Mouse (Mus musculus) activated CD4-positive, CD25-positive, alpha-beta regulatory T cell, adult 4 months (primary cell): ENCODE data around the gene Lmbr1. TPM values are rescaled to one million over a fixed set of nuclear protein-coding genes. Genes with fewer than 3 reads are reported as not detected.
"Not testable (repeated sequence)": the region's sequence is repeated elsewhere in the genome, so short reads cannot be mapped to it uniquely, and the experiment has no call there.

ENCODE experiments used
- ATAC-seq: one replicate; pipeline ENCODE4 v1.8.0; 2017
- polyA plus RNA-seq, 2 experiments: library from polyadenylated mRNA; unstranded; fragments of 100-300 nt; shearing (Covaris generic); gene quantifications; one replicate each; pipeline ENCODE4 v1.2.1; 2017

Lmbr1 gene
- 1 to 10 TPM in 1 of 2 experiments, under 1 TPM in 1; 0.78 to 1.1 TPM for polyA plus RNA-seq

- peak; percentile 85 for ATAC-seq
Measured at GRCm38 (mm10) chr5:29378298-29379036, at the start of gene Lmbr1. Lmbr1 (minus strand) TSS chr5:29378390.

- not testable (repeated sequence) for ATAC-seq
Measured at GRCm38 (mm10) chr5:29423330-29423729, 45.1 kb upstream of the Lmbr1 start.

- ATAC-seq: no peak
Measured at GRCm38 (mm10) chr5:29413041-29413440, 34.9 kb upstream of the Lmbr1 start.

GRCm38 (mm10) chr5:29410854-29411253 lies 32.7 kb upstream of the Lmbr1 start:
- ATAC-seq: no peak

GRCm38 (mm10) chr5:29398427-29398826 lies 20.2 kb upstream of the Lmbr1 start:
- ATAC-seq: no peak

GRCm38 (mm10) chr5:29388944-29389765 lies 11.0 kb upstream of the Lmbr1 start:
- no peak for ATAC-seq

GRCm38 (mm10) chr5:29388181-29388943 lies 10.2 kb upstream of the Lmbr1 start:
- no peak for ATAC-seq

GRCm38 (mm10) chr5:29387591-29387990 lies 9.4 kb upstream of the Lmbr1 start:
- no peak for ATAC-seq

DNA sequence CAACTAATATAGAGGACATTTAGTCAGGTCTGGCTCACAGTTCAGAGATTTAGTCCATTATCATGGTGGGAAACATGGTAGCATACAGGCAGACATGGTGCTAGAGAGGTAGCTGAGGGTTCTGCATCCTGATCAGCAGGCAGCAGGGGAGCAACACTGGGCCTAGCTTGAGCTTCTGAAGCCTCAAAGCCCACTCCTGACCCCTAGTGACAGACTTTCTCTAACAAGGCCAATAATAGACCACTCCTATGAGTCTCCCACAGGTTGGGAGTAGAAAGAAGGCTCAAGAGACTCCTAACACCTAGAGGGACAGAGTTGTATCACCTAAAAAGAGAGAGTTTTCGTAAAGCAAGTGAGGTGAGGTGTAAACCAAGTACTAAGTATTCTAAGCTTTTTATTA lies 4.6 kb upstream of the Lmbr1 start:
- no peak for ATAC-seq

GRCm38 (mm10) chr5:29380091-29380490 lies 1.9 kb upstream of the Lmbr1 start:
- no peak for ATAC-seq

DNA sequence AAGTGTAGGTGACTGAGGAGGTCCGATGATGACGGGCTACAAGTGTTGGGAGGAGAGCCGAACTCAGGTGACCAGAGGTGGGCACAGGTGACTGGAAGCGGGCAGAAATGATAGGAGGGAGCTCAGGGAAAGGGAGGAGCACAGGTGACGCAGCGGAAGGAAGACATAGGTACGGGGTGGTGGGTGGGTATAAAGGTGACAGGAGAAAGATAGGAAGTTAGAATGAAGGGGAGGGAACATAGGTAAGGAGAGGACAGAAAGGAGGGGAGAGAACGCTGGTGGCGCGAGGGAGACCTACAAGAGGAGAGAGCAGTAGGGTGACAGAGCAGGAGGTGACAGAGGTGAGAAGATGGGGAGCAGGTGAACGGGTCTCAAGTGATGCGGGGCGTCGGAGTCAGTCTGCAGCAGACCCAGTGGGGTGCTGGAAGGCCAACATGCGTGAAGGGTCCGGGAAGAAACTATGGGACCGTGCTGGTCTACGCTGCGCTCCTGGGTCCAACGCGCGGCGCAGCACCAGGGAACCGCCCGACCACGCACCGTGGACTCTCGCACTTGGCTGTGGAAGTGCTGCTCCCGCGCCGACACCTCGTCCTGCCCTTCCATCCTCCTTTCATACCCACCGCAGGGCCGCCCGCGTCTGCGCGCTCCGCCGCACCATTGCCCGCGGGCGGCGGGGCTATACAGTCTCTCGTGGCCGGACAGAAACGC lies 446 bp downstream of the Lmbr1 start:
- peak; percentile 57 for ATAC-seq

- no peak for ATAC-seq
Measured at GRCm38 (mm10) chr5:29363511-29363910, 14.7 kb downstream of the Lmbr1 start.

DNA sequence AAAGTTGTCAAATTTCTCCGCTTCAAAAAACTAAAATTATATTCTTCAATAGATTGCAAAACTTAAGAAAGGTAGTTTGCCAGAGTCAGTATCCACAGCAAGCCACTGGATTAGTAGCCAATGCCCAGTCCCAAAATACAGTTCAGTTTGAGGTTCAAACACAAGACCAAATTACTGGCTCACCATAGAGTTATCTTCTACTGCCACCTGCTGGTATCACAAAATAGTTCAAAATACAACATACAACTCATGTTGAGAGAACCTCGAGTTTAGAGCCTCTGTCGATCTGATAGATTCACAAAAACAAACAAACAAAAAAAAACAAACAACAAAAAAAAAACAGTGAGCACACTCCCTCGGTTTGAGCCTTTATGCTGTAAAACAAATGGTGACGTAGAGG lies 42.4 kb downstream of the Lmbr1 start:
- no peak for ATAC-seq

DNA sequence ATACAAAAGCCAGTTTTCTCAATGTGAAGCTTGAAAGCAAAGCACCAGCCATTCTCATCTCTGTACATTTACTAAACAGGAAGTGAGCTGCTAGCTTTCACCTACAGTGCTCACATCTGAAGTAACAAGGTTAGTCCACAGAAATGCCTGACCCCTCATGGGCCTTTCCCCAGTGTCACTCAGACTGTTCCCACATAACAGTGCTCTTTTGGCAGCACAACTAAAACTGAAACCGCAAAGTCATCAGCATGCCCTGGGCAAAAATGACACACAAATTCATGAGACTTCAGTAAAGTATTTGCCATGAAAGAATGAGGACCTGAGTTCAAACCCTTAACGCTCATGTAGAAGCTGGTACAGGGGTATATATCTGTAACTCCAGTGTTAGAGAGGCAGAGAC lies 55.7 kb downstream of the Lmbr1 start:
- ATAC-seq: no peak

DNA sequence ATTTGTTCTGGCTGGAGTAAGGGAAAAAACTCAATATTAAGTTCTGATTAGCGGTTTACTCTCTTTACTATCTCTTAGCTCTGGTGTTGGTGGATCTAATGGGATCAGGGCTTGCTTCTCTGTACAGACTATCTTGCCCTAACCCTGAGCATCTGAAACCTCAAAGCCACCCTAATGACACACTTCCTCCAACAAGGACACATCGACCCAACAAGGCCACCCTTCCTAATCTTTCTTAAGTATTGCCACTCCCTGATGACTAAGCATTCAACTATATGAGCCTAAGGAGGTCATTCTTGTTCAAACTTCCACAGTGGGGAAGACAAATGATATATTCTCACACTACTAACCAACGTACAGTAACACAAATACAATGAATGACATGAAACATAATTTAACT lies 69.0 kb downstream of the Lmbr1 start:
- no peak for ATAC-seq

DNA sequence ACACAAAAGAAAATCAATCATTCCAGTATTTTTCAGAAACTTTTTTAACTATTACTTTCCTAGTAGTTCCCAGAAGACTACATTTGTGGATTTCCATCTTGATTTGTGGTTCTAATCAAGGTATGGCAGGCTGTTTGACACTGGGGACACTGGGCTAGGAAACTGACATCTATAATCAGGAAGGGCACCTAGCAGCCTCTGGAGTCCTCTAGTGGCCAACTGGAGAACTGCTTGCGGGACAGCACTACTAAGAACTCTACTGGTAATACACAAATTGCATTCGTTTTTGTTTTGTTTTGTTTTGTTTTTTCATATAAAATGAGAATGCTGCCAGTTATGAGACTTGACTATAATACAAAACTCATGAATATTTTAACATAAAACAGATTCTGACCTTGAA lies 85.0 kb downstream of the Lmbr1 start:
- no peak for ATAC-seq

DNA sequence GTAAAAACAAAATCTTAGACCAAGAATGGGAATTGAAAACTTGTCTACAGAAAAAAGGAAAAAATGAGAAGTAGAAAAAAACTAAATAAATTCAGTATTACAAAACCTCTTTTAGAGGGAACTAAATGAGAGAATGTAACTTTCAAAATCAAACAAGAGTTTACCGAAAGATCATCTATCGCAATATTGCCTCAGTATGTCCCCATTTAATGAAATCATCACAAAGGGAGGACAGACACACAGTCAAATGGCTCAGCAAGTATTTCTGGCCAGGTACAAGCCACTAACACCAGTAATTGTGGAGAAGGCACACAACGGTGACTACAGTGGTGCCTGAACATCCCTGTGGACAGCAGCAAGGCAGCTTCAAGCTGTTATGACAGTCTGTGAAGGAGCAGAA lies 88.1 kb downstream of the Lmbr1 start:
- no peak for ATAC-seq

DNA sequence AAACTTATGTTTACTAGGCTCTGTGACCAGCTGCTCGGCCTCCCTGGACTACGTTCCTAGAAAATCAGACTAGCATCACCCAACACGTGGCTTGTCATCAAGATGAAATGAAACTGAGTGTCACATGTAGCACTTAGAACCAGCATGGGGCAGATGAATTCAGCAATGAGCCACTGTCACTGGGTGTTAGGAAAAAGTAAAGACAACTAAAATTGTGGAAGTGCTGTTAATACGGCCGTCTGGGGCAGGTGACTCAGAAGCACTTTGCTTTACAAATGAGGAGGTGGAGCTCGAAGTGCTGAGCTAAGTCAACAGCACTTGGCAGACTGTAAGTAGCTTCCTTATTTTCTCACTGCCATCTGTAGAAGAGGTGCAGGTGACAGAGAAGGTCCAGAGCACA lies 88.5 kb downstream of the Lmbr1 start:
- ATAC-seq: no peak

DNA sequence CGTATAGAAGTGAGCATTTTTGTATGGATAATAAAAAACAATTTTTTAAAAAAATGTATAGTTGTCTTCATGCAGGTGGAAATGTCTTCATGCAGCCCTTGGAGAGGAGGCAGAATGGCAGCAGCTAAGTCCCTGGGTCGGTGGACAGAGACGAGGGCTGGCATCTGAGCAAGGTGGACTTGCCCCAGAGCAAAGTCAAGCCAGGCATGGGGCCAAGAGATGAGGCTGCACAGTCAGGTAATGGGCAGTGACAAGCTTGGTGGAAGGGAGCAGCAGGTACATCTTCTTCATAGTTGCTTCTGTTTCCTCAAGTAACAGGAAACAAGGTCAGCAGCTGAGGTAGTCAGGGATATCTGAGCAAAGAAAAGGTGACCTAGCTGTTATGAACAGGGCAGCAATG lies 97.1 kb downstream of the Lmbr1 start:
- no peak for ATAC-seq

DNA sequence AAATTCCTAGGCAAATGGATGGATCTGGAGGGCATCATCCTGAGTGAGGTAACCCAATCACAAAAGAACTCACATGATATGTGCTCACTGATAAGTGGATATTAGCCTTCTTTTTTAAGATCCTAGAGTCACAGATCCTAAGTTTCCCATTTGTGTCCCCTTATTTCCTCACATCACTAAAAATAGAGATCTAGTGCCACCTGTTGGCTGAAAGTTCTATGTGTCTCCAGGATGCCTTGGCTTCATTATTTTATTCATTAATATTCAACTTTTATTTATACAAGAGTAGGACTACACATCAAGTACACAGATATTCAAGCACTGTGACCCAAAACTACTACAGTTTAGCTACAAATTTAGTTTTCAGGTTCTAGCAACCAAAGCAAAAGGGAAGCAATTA lies 103.4 kb downstream of the Lmbr1 start:
- ATAC-seq: no peak

GRCm38 (mm10) chr5:29273426-29273825 lies 104.8 kb downstream of the Lmbr1 start:
- ATAC-seq: no peak

DNA sequence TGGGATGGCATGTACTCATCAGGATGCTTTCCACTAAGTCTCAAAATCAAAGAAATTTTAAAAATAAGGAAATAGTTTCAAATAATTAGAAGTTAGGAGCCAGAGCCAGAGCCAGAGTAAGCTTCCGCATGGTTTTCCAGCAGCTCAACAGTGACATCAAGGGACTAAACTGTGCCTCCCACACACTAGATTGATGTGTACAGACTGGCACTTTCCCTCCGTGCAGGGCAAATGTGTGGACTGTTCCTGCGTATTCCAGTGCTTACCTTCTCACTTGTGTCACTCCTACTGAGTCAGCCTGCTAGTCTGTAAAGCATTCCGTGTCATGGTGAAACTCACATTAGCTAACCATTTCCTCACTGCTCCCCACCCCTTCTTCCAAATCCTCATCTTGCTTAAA lies 107.3 kb downstream of the Lmbr1 start:
- ATAC-seq: no peak

GRCm38 (mm10) chr5:29253876-29254275 lies 124.3 kb downstream of the Lmbr1 start:
- no peak for ATAC-seq
